Mouse (Mus musculus) megakaryocyte progenitor cell, adult 5-6 weeks (primary cell): Measurements from ENCODE around the gene Isoc2a. TPM values are rescaled to one million over a fixed set of nuclear protein-coding genes. Genes with fewer than 3 reads are reported as not detected.

Source experiments
- ATAC-seq: replicated peaks from 2 replicates; pipeline ENCODE4 v1.8.0; 2016; ENCODE audit warnings: mild to moderate bottlenecking, moderate TSS enrichment, inconsistent platforms; ENCODE audit not compliant: poor library complexity
- total RNA-seq, 2 experiments: library from RNA; stranded (forward) in 1 of 2; stranded (reverse) in 1 of 2; fragments of 157-497, 149-512 nt in 1 of 2; fragments of 200-1000 nt in 1 of 2; gene quantifications; 2 replicates each; pipeline versions ENCODE4 v1.2.3 to v1.2.4; 2015 to 2017

Gene Isoc2a
- total RNA-seq, 2 experiments from 2014 or later: 3.1 to 8.7 TPM

DNA sequence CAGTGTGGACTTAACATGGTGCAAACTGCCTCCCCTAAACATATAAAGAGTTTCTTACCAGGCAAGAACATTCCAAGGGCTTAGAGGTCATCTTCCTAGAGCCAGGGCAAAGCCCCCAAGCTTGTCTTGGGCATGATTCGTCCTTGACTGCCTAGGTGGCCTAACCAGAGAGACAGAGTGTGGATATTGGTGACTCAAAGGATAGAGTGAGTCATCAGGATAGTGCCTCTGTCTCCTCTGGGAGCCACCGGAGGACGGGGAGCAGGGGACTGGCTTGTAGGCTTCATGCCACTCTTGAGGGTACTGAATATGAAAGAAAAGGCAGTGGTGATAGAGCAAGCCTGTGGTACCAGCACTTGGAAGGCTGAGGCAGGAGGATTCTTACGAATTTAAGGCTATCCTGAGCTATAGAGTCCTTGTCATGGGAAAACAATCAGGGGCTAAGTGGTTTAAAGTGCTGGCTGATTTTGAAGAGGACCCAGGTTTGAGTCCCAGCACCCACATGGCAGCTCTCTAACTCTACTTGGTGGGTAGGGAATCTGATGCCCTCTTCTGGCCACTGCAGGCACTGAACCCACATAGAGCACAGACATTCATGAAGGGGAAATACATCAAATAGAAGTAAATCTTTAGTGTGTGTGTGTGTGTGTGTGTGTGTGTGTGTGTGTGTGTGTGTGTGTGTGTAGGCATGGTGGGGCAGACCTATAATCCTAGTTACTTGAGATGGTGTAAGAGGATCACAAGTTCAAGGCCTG lies 57.4 kb downstream of the Isoc2a start:
- ATAC-seq: no peak

- no peak for ATAC-seq
Measured at GRCm38 (mm10) chr7:4936832-4937231, 59.9 kb downstream of the Isoc2a start.

DNA sequence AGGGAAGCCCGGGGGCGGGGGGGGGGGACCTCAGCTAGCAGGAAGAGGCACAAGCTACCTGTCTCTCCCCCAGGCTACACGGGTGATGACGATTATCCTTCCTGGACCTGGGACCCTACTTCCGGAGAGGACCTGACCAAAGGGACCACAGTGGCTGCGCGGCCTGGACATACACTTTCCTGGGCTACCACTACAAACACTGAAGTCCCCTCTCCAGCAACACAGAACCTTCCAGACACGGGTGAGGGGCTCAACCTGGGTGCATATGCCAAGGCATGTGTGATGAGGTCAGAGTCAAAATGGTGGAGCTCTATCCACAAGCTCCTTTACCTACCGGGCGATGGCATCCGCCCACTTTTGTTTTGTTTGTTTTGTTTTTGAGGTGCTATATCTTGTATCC lies 60.4 kb downstream of the Isoc2a start:
- no peak for ATAC-seq

DNA sequence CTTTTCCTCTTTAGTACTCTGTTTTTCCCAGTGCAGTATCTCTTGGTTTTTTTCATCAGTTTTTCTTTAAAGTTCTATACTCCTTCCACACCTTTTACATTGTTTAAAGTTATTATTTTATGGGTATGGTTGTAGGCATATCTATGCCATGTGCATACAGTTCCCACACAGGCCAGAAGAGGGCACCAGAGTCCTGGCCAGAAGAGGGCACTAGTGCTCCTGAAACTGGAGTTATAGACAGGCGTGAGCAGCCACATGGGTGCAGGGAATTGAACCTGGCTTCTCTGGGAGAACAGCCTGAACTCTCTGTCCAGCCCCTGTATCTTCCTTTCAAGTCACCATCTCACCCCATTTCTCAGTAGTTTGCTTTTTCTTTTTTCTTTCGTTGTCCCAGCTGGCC lies 61.5 kb downstream of the Isoc2a start:
- peak; percentile 75 for ATAC-seq

DNA sequence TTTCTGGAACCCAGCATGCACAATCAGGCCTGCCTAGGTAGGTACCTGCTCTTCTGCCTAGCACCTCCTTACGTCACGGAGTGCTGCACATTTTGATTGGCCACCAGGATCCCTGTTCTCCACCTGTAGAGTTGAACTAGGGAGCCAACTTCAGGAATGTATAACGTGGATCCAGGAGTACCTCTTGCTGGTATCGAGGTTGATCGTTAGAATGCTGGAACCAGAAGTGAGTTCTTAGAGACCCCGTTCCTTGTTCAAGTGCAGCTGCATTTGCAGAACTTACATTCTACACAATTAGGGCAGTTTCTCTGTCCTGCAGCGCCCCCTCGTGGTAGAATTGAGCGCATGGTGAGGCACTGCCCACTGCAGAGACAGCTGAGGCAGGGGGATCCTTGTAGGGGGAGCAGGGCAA lies 63.1 kb downstream of the Isoc2a start:
- ATAC-seq: peak; percentile 59

GRCm38 (mm10) chr7:4942673-4943072 lies 65.7 kb downstream of the Isoc2a start:
- ATAC-seq: no peak

- peak; percentile 93 for ATAC-seq
Measured at GRCm38 (mm10) chr7:4943223-4943815, 66.4 kb downstream of the Isoc2a start.

Other genes with a start within 250 kb of the Isoc2a start
Only the 30 nearest of the 34 such genes appear.
- 48.1 and 52.5 TPM in 2 replicates for gene Hspbp1, start 192.1 kb upstream of the Isoc2a start, total RNA-seq (2015)
- 20.2 and 26.2 TPM in 2 replicates for gene Hspbp1, start 192.1 kb upstream of the Isoc2a start, total RNA-seq (2017)
- 0.44 TPM in 1 of 2 replicates, not detected in the other for gene Brsk1, start 186.5 kb upstream of the Isoc2a start, total RNA-seq (2015)
- not detected in 2 replicates for gene Brsk1, start 186.5 kb upstream of the Isoc2a start, total RNA-seq (2017)
- 10.1 and 12.1 TPM in 2 replicates for gene Tmem150b, start 151.9 kb upstream of the Isoc2a start, total RNA-seq (2015)
- gene Tmem150b, start 151.9 kb upstream of the Isoc2a start, total RNA-seq (2017): 23.0 and 24.4 TPM in 2 replicates
- 37.3 and 41.0 TPM in 2 replicates for gene Kmt5c, start 137.0 kb upstream of the Isoc2a start, total RNA-seq (2015)
- 50.1 and 55.6 TPM in 2 replicates for gene Kmt5c, start 137.0 kb upstream of the Isoc2a start, total RNA-seq (2017)
- gene Cox6b2, start 124.1 kb upstream of the Isoc2a start, total RNA-seq (2015): 63.0 and 71.7 TPM in 2 replicates
- gene Cox6b2, start 124.1 kb upstream of the Isoc2a start, total RNA-seq (2017): 44.2 and 66.7 TPM in 2 replicates
- gene Fam71e2, start 105.9 kb upstream of the Isoc2a start, total RNA-seq (2015): not detected in 2 replicates
- gene Fam71e2, start 105.9 kb upstream of the Isoc2a start, total RNA-seq (2017): not detected in 2 replicates
- 0.17 TPM in 1 of 2 replicates, not detected in the other for gene Il11, start 94.3 kb upstream of the Isoc2a start, total RNA-seq (2015)
- gene Il11, start 94.3 kb upstream of the Isoc2a start, total RNA-seq (2017): not detected in 2 replicates
- gene Tmem190, start 94.2 kb upstream of the Isoc2a start, total RNA-seq (2015): not detected in 2 replicates
- gene Tmem190, start 94.2 kb upstream of the Isoc2a start, total RNA-seq (2017): not detected in 2 replicates
- gene Tmem238, start 87.5 kb upstream of the Isoc2a start, total RNA-seq (2015): 6.2 and 10.5 TPM in 2 replicates
- gene Tmem238, start 87.5 kb upstream of the Isoc2a start, total RNA-seq (2017): 5.4 and 5.5 TPM in 2 replicates
- 1,898 and 2,111 TPM in 2 replicates for gene Rpl28, start 84.3 kb upstream of the Isoc2a start, total RNA-seq (2015)
- gene Rpl28, start 84.3 kb upstream of the Isoc2a start, total RNA-seq (2017): 686 and 710 TPM in 2 replicates
- gene Ube2s, start 64.6 kb upstream of the Isoc2a start, total RNA-seq (2015): 280 and 341 TPM in 2 replicates
- 169 and 190 TPM in 2 replicates for gene Ube2s, start 64.6 kb upstream of the Isoc2a start, total RNA-seq (2017)
- gene Shisa7, start 32.5 kb upstream of the Isoc2a start, total RNA-seq (2015): 0.05 TPM in 1 of 2 replicates, not detected in the other
- gene Shisa7, start 32.5 kb upstream of the Isoc2a start, total RNA-seq (2017): not detected in 2 replicates
- gene Isoc2b, start 6.9 kb upstream of the Isoc2a start, total RNA-seq (2015): 9.1 and 13.4 TPM in 2 replicates
- gene Isoc2b, start 6.9 kb upstream of the Isoc2a start, total RNA-seq (2017): 34.9 and 98.1 TPM in 2 replicates
- gene Gm36210, start 29.4 kb downstream of the Isoc2a start, total RNA-seq (2015): not detected in 2 replicates
- gene Gm36210, start 29.4 kb downstream of the Isoc2a start, total RNA-seq (2017): not detected in 2 replicates
- gene Zfp628, start 38.1 kb downstream of the Isoc2a start, total RNA-seq (2015): 7.4 and 8.0 TPM in 2 replicates
- 1.9 and 2.7 TPM in 2 replicates for gene Zfp628, start 38.1 kb downstream of the Isoc2a start, total RNA-seq (2017)
- gene Nat14, start 44.9 kb downstream of the Isoc2a start, total RNA-seq (2015): 0.20 and 0.64 TPM in 2 replicates
- not detected in 2 replicates for gene Nat14, start 44.9 kb downstream of the Isoc2a start, total RNA-seq (2017)
- not detected in 2 replicates for gene Ssc5d, start 48.6 kb downstream of the Isoc2a start, total RNA-seq (2015)
- 0.10 TPM in 1 of 2 replicates, not detected in the other for gene Ssc5d, start 48.6 kb downstream of the Isoc2a start, total RNA-seq (2017)
- gene Sbk2, start 87.3 kb downstream of the Isoc2a start, total RNA-seq (2015): not detected in 2 replicates
- gene Sbk2, start 87.3 kb downstream of the Isoc2a start, total RNA-seq (2017): not detected in 2 replicates
- not detected in 2 replicates for gene Sbk3, start 94.0 kb downstream of the Isoc2a start, total RNA-seq (2015)
- gene Sbk3, start 94.0 kb downstream of the Isoc2a start, total RNA-seq (2017): not detected in 2 replicates
- 11.1 and 14.3 TPM in 2 replicates for gene Zfp579, start 119.0 kb downstream of the Isoc2a start, total RNA-seq (2015)
- gene Zfp579, start 119.0 kb downstream of the Isoc2a start, total RNA-seq (2017): 2.7 and 4.2 TPM in 2 replicates
- gene Zfp524, start 137.3 kb downstream of the Isoc2a start, total RNA-seq (2015): 11.0 and 13.0 TPM in 2 replicates
- gene Zfp524, start 137.3 kb downstream of the Isoc2a start, total RNA-seq (2017): 5.5 and 7.4 TPM in 2 replicates
- gene Fiz1, start 137.5 kb downstream of the Isoc2a start, total RNA-seq (2015): 35.6 and 39.2 TPM in 2 replicates
- gene Fiz1, start 137.5 kb downstream of the Isoc2a start, total RNA-seq (2017): 17.7 and 24.0 TPM in 2 replicates
- gene Gm44973, start 138.3 kb downstream of the Isoc2a start, total RNA-seq (2015): 1.9 and 4.6 TPM in 2 replicates
- not detected in 2 replicates for gene Gm44973, start 138.3 kb downstream of the Isoc2a start, total RNA-seq (2017)
- gene Zfp865, start 143.2 kb downstream of the Isoc2a start, total RNA-seq (2015): 13.2 and 14.5 TPM in 2 replicates
- 12.4 and 14.4 TPM in 2 replicates for gene Zfp865, start 143.2 kb downstream of the Isoc2a start, total RNA-seq (2017)
- 0.57 TPM in 1 of 2 replicates, not detected in the other for gene Ccdc106, start 143.4 kb downstream of the Isoc2a start, total RNA-seq (2015)
- 0.21 TPM in 1 of 2 replicates, not detected in the other for gene Ccdc106, start 143.4 kb downstream of the Isoc2a start, total RNA-seq (2017)
- gene 4632433K11Rik, start 157.0 kb downstream of the Isoc2a start, total RNA-seq (2015): not detected in 2 replicates
- gene 4632433K11Rik, start 157.0 kb downstream of the Isoc2a start, total RNA-seq (2017): 0.88 TPM in 1 of 2 replicates, not detected in the other
- 0.72 and 1.5 TPM in 2 replicates for gene Zfp784, start 161.3 kb downstream of the Isoc2a start, total RNA-seq (2015)
- 1.6 and 1.7 TPM in 2 replicates for gene Zfp784, start 161.3 kb downstream of the Isoc2a start, total RNA-seq (2017)
- gene Zfp580, start 174.4 kb downstream of the Isoc2a start, total RNA-seq (2015): 2.3 and 3.0 TPM in 2 replicates
- gene Zfp580, start 174.4 kb downstream of the Isoc2a start, total RNA-seq (2017): 0.24 and 0.67 TPM in 2 replicates
- 99.3 TPM in 2 replicates for gene U2af2, start 185.0 kb downstream of the Isoc2a start, total RNA-seq (2015)
- 225 and 247 TPM in 2 replicates for gene U2af2, start 185.0 kb downstream of the Isoc2a start, total RNA-seq (2017)
- gene Epn1, start 203.1 kb downstream of the Isoc2a start, total RNA-seq (2015): 41.0 and 42.0 TPM in 2 replicates
- gene Epn1, start 203.1 kb downstream of the Isoc2a start, total RNA-seq (2017): 37.0 and 51.5 TPM in 2 replicates